Mouse (Mus musculus): ENCODE data around the gene Ephb1. TPM values are rescaled to one million over a fixed set of nuclear protein-coding genes. Genes with fewer than 3 reads are reported as not detected.
A peak's percentile ranks its signal among the peaks of the same experiment; 100 is the strongest.

Ephb1 gene
- polyA plus RNA-seq, 1 experiment from 2014 or later, result 0.87 TPM

DNA sequence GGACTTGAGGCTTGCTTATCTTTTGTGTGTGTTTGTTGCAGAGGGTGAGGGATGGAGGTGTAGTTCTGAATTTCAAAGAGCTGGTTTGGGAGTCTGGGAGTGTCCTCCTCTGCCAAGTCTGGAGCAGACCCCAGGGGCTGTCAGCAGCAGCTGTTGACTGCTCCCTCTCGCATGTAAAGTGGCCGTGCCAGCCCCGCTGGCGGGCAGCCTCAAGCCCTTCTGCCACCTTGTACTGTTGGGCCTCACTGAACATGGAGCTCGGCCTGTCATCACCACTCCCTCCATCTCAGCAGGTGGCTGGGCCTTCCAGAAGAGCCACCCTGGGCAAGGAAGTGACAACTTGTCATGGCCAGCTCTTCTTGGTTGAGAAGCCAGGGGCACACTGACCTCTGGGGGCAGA, 415.5 kb downstream of the Ephb1 start:
- Histone ChIP-seq H3K9ac (replicated peaks; ENCODE audit: low read depth) (no peak overlapping the region), H3K36me3 (ENCODE audit: insufficient read depth, low read length) (no peaks in the 10 kb centered on the region), H3K27me3 (replicated peaks; ENCODE audit: insufficient read depth, low read length) (no peaks in the 10 kb centered on the region), H3K4me2 (replicated peaks; ENCODE audit: low read depth, low read length) (no peak overlapping the region), H3K4me1 (ENCODE audit: insufficient read depth, low read depth, low read length) (no peaks in the 10 kb centered on the region), H3K4me3 (ENCODE audit: low read depth, low read length) (no peak overlapping the region), H3K9me3 (ENCODE audit: low read length) (no peaks in the 10 kb centered on the region), H3K27ac (ENCODE audit: low read length) (no peak overlapping the region)
- DNase-seq (ENCODE audit: low spot score) (no peak), ATAC-seq (no peak)
- TF ChIP-seq EP300 (IDR thresholded peaks at IDR 0.05), result no peak
- TF ChIP-seq CTCF (IDR thresholded peaks at IDR 0.05), result no peak
- 56% methylated on average over 5 of the region's 5 CpGs for WGBS

DNA sequence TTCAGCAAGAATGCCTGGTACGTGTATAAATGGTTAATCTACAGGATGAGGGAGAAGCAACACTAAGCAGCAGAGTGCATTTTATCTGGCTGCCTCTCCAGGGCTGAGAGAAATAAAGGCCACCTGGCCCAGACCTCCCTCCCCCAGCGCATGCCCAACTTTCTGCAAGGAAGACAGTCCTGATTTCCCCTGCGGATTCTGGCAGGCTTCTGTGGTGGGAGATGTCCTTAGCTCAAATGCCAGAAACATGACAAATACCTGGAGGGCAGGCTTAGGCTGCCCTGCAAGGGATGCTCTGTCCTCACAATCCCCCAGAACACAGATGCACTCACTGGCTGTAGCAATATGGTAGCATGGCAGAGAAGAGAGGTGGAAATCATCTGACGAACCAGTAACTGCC, 416.4 kb downstream of the Ephb1 start:
- no peak for ATAC-seq
- no peaks in the 10 kb centered on the region for H3K36me3 ChIP-seq (ENCODE audit: insufficient read depth, low read length)
- WGBS, result 72% methylated on average over 4 of the region's 4 CpGs
- H3K9me3 ChIP-seq (ENCODE audit: low read length), result no peaks in the 10 kb centered on the region
- TF ChIP-seq EP300 (IDR thresholded peaks at IDR 0.05), result no peak
- H3K27ac ChIP-seq (ENCODE audit: low read length), result no peak overlapping the region
- no peak overlapping the region for H3K4me3 ChIP-seq (ENCODE audit: low read depth, low read length)
- DNase-seq (ENCODE audit: low spot score), result no peak
- no peaks in the 10 kb centered on the region for H3K4me1 ChIP-seq (ENCODE audit: insufficient read depth, low read depth, low read length)
- H3K27me3 ChIP-seq (replicated peaks; ENCODE audit: insufficient read depth, low read length), result no peaks in the 10 kb centered on the region
- no peak overlapping the region for H3K4me2 ChIP-seq (replicated peaks; ENCODE audit: low read depth, low read length)
- no peak overlapping the region for H3K9ac ChIP-seq (replicated peaks; ENCODE audit: low read depth)

DNA sequence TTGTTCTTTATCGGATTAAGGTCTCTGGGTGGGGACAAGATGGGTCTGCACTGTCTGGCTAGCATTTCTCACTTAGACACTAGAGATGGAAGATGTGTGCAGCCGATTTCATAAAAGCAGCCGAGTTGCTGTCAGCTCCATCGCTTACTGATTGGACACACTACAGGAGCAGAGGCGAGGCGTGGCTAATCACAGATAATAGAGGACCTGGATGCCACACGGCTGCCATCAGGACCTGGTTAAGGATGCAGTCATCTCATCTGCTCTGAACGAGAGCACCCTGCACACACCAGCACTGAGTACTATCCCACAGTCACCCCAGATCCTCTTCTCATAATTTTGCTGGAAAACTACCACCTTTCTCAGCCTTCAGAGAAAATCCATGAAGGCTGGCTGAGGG, 419.6 kb downstream of the Ephb1 start:
- no peak overlapping the region for H3K4me2 ChIP-seq (replicated peaks; ENCODE audit: low read depth, low read length)
- DNase-seq (ENCODE audit: low spot score), result no peak
- WGBS, result 67% methylated on average over 8 of the region's 8 CpGs

DNA sequence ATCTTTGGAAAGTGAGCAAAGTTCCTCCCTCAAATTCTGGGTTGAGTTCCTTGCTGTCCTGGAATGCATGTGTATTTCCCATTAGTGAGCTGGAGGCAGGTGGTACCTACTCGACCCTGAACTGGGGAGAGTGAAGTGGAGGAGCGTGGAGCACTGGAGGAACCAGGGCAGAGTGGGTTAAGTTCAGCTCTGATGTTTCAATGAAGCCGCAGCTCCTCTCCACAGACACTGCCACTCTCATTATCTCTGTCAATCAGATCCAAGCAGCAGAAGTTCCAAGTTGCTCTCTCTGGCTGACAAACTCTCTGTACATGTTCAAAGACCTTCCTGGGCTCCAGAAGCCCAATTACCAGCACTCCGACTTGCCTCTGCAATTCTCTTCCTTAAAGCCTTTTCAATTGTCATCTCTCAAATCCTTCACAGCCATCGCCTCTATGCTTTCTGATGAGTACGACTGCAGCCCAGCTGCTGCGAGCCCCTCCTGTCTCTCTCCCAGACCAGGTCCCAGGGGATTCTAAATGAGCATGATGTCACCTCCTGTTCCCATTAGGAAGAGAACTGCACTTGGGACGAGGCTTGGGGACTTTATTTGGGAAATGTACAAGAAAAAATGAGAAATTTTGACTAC, 420.4 kb downstream of the Ephb1 start:
- no peaks in the 10 kb centered on the region for H3K27me3 ChIP-seq (replicated peaks; ENCODE audit: insufficient read depth, low read length)
- DNase-seq (ENCODE audit: low spot score) (no peak), ATAC-seq (no peak)
- no peak overlapping the region for H3K27ac ChIP-seq (ENCODE audit: low read length)
- no peak overlapping the region for H3K4me2 ChIP-seq (replicated peaks; ENCODE audit: low read depth, low read length)
- TF ChIP-seq CTCF (IDR thresholded peaks at IDR 0.05) (no peak), EP300 (IDR thresholded peaks at IDR 0.05) (no peak)
- no peak overlapping the region for H3K4me3 ChIP-seq (ENCODE audit: low read depth, low read length)
- H3K9ac ChIP-seq (replicated peaks; ENCODE audit: low read depth), result no peak overlapping the region
- H3K4me1 ChIP-seq (ENCODE audit: insufficient read depth, low read depth, low read length), result no peaks in the 10 kb centered on the region
- H3K36me3 ChIP-seq (ENCODE audit: insufficient read depth, low read length), result no peaks in the 10 kb centered on the region
- no peaks in the 10 kb centered on the region for H3K9me3 ChIP-seq (ENCODE audit: low read length)
- WGBS, result 60% methylated on average over 8 of the region's 8 CpGs

More for the DNA sequence above, 419.6 kb downstream of the Ephb1 start:
- Histone ChIP-seq H3K9ac (replicated peaks; ENCODE audit: low read depth) (no peak overlapping the region), H3K27me3 (replicated peaks; ENCODE audit: insufficient read depth, low read length) (no peaks in the 10 kb centered on the region), H3K27ac (ENCODE audit: low read length) (no peak overlapping the region), H3K4me3 (ENCODE audit: low read depth, low read length) (no peak overlapping the region), H3K9me3 (ENCODE audit: low read length) (no peaks in the 10 kb centered on the region), H3K4me1 (ENCODE audit: insufficient read depth, low read depth, low read length) (no peaks in the 10 kb centered on the region), H3K36me3 (ENCODE audit: insufficient read depth, low read length) (no peaks in the 10 kb centered on the region)
- ATAC-seq, result no peak
- TF ChIP-seq CTCF (IDR thresholded peaks at IDR 0.05), result no peak
- no peak for TF ChIP-seq EP300 (IDR thresholded peaks at IDR 0.05)

DNA sequence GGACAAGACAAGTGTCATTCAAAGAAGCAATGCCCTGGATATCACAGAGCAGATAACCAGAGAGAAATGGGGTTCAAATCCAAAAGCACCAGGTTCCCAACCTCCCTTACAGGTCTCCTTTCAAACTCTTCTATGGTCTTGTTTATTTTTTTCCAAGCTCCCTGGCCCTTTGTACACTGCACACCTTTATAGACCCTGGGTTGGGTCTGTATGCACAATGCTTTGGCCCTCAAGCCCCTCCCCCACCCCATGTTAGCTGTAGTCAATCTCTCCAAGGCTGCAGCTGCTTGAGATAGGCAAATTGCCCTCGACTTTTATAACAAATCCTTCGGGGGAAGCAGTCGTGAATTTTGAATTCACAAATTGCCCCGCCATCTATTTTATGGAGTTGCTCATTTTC, 429.7 kb downstream of the Ephb1 start:
- Histone ChIP-seq H3K4me2 (replicated peaks; ENCODE audit: low read depth, low read length) (no peak overlapping the region), H3K4me1 (ENCODE audit: insufficient read depth, low read depth, low read length) (no peaks in the 10 kb centered on the region), H3K4me3 (ENCODE audit: low read depth, low read length) (no peak overlapping the region), H3K9me3 (ENCODE audit: low read length) (no peaks in the 10 kb centered on the region), H3K9ac (replicated peaks; ENCODE audit: low read depth) (no peak overlapping the region), H3K36me3 (ENCODE audit: insufficient read depth, low read length) (no peaks in the 10 kb centered on the region), H3K27ac (ENCODE audit: low read length) (no peak overlapping the region), H3K27me3 (replicated peaks; ENCODE audit: insufficient read depth, low read length) (no peaks in the 10 kb centered on the region)
- TF ChIP-seq CTCF (IDR thresholded peaks at IDR 0.05) (no peak), EP300 (IDR thresholded peaks at IDR 0.05) (no peak)
- ATAC-seq, result no peak
- 54% methylated on average over 4 of the region's 4 CpGs for WGBS
- DNase-seq (ENCODE audit: low spot score), result no peak

DNA sequence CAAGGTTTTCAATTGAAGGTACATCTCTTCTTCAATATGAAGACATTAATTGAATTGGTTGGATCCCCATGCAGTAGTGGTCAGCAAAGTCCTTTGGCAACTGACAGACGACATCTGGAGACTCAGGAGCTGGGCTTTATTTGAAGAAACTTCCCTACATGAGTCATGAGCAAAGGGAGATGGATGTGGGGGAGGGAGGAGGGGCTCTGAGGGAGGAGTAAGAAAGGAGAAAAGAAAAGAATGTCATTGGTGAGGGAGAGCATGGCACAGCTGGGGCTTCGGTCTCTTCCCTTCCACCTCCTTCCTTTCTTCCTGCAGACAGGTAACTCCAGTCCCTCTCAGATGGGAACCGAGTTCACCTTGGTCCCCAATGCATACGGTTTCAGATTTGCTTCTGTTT, 431.6 kb downstream of the Ephb1 start:
- no peaks in the 10 kb centered on the region for H3K4me1 ChIP-seq (ENCODE audit: insufficient read depth, low read depth, low read length)
- no peak overlapping the region for H3K27ac ChIP-seq (ENCODE audit: low read length)
- no peak for TF ChIP-seq EP300 (IDR thresholded peaks at IDR 0.05)
- TF ChIP-seq CTCF (IDR thresholded peaks at IDR 0.05), result no peak
- H3K4me2 ChIP-seq (replicated peaks; ENCODE audit: low read depth, low read length), result no peak overlapping the region
- no peaks in the 10 kb centered on the region for H3K36me3 ChIP-seq (ENCODE audit: insufficient read depth, low read length)
- H3K9ac ChIP-seq (replicated peaks; ENCODE audit: low read depth), result no peak overlapping the region
- DNase-seq (ENCODE audit: low spot score), result peak; percentile 20
- H3K4me3 ChIP-seq (ENCODE audit: low read depth, low read length), result no peak overlapping the region
- no peaks in the 10 kb centered on the region for H3K9me3 ChIP-seq (ENCODE audit: low read length)
- no peaks in the 10 kb centered on the region for H3K27me3 ChIP-seq (replicated peaks; ENCODE audit: insufficient read depth, low read length)
- 60% methylated on average over 4 of the region's 4 CpGs for WGBS
- no peak; the same call in 1 of the 2 replicates for ATAC-seq

DNA sequence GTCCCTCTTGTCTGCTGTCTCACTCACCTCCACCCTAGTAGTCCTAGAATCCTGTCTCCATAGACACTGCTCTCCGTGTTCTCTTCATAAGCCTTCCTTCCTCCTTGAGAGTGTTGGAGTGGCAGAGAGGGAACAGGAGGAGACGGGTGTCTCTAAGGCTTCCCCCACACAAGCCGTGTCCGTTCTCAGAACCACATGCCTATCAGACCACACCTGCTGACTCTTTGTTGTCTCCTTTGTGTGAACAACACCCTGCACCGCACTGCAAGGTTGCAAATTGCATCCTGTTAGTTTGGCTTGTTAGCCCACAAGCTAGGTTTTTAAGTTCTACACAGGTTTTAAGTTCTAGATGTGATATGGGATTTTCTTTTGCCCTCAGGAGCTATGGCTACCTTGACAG, 435.2 kb downstream of the Ephb1 start:
- Histone ChIP-seq H3K4me2 (replicated peaks; ENCODE audit: low read depth, low read length) (no peak overlapping the region), H3K4me1 (ENCODE audit: insufficient read depth, low read depth, low read length) (no peaks in the 10 kb centered on the region), H3K9me3 (ENCODE audit: low read length) (no peaks in the 10 kb centered on the region), H3K27ac (ENCODE audit: low read length) (no peak overlapping the region), H3K36me3 (ENCODE audit: insufficient read depth, low read length) (no peaks in the 10 kb centered on the region), H3K4me3 (ENCODE audit: low read depth, low read length) (no peak overlapping the region), H3K9ac (replicated peaks; ENCODE audit: low read depth) (no peak overlapping the region), H3K27me3 (replicated peaks; ENCODE audit: insufficient read depth, low read length) (no peaks in the 10 kb centered on the region)
- DNase-seq (ENCODE audit: low spot score), result no peak
- 83% methylated on average over 5 of the region's 5 CpGs for WGBS
- ATAC-seq, result no peak
- TF ChIP-seq EP300 (IDR thresholded peaks at IDR 0.05) (no peak), CTCF (IDR thresholded peaks at IDR 0.05) (no peak)
